Mouse (Mus musculus) ovary, adult 18-20 months (tissue): ENCODE results near the gene Vstm2l.
A peak's percentile ranks its signal among the peaks of the same experiment; 100 is the strongest.

Experiments
- DNase-seq: peaks from one replicate; pipeline ENCODE4 v3.0.0; 2022; ENCODE audit warnings: low spot score, mixed read lengths

Vstm2l gene

DNA sequence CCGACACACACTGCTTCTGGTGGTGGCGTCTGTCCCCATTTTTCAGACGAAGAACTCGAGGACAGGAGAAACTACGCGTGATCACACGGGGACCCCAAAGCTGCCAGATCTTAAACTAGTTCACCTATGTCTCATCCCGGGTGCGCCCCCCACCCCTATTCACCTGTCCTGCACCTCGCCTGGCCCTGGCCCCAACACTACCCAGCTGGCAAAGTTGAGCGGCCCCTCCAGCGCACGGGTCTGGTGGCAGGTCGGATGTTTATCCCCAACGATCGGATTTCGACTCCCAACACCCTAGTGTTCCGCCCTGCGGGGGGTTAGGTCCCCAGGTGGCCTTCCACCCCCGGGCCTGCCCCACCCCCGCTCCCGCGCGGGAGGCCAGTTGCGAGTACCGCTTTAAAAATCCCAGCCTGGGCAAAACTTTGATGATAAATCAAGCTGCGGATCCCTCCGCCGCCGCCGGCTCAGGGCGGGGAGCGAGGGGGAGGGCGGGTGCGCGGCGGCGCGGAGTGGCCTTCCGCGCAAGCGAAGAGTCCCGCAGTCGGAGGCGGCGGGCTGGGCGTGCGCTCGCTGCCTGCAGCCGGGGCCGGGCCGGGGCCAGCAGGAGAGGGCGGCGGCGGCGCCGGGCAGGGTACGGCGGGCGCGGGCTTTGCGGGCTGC, at the start of gene Vstm2l:
Vstm2l (plus strand) TSS at position 549 of the 660 bp plus-strand sequence.
- no peak for DNase-seq

DNA sequence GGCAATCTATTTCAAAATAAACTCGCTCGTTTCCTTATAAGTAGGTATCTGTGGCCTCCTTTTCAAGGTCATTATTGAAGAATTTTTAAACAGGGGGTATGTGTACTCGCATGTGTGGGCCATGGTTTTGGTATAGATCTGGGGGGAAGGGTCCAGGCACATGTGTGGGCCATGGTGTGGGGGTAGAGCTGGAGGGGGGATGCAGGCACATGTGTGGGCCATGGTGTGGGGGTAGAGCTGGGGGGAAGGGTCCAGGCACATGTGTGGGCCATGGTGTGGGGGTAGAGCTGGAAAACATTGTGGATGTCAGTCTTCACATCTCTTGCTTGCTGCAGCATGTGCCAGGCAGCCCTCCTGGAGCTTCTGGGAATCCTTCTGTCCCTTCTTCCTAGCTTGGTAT, 47.3 kb upstream of the Vstm2l start:
- no peak for DNase-seq

DNA sequence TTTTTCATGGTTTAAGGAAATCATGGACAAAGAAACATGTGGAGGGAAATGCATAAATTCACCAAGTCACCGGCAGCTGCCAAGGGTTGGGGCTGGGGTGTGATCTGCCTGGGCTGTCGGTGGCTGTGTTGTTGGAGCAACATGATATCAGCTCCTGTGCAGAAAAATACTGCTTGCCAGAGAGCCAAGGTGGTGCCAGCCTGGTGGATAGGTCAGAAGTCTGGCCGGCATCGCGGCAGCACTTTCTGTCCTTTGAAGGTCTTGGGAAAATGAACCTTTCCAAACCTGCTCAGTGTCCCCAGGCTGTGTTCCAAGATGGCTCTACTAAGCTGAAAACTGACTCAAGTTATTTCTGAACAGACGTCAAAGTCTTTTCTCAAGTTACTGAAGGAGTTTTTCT, 44.2 kb upstream of the Vstm2l start:
- DNase-seq: no peak

DNA sequence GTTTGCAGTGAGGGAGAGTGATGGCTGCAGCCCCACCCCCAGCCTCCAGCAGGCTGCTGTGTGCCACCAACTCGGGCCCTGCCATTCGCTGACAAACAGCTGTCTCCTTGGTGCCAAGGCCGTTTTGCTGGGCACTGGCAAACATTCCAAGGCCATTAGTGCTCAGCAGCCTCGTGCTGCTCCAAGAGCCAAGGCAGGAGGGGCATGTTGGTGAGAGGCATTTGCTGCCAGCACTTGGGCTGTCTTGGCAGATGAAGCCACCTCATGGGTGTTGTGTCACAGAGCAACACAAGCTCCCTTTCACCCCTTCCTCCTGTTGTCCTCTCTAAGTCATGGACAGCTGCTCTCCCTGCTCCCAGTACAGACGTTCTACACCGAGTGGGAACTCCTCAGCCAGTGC, 41.2 kb upstream of the Vstm2l start:
- peak; percentile 93 for DNase-seq

DNA sequence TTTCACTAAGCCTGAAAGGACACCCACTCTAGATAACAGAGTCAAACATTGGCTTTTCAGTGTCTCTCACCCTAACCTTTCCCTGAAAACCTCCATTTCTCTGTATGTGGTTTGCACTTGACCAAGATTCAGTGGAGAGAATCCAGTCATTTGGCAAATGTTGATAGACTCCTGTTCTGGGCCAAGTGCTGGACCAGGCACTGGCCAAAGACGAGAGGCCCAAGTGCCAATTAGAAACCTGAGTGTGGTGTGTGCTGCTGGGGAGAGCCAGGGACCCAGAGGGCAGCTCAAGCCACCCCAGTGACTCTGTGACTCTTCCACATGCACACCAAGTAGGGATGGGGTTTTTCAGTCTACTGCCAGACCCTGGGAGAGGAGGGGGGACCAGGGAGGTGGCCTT, 40.8 kb upstream of the Vstm2l start:
- no peak for DNase-seq

DNA sequence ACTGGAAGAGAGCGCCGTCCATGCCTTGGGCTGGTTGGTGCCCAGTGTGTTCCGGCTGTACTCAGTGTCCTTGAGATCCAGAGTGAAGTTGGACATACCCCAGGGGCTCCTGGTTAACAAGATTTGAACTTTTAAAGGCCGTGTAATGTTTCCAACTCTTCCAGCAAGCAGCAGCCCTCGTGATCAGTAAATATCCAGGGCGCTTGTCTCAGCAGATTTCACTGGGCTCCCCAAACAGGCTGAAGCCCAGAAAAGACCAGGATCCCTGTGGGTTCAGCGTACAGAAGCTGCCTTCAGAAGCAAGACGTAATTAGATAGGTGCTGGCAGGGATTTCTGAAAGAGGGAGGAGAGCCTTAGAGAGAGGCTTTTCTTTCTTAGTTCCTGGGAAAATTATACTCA, 39.3 kb upstream of the Vstm2l start:
- DNase-seq: peak; percentile 37

DNA sequence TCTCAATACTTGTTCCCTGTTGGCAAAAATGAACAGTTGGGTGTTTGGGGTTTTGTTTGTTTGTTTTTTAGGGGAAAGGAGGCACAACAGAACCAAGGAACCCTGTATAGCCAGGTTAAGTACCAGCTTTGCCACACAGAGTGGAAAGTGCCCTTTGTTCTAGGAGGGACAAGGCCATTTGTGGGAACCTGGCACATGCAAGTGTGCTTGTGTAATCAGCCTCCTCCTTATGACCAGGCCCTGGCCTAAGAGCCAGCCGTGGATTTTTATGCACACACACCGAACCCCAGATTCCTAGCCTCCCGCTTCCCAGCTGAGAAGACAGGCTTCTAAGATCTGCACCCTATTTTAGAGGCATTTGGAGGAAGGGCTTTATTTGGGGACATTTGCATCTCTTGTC, 37.1 kb upstream of the Vstm2l start:
- no peak for DNase-seq

DNA sequence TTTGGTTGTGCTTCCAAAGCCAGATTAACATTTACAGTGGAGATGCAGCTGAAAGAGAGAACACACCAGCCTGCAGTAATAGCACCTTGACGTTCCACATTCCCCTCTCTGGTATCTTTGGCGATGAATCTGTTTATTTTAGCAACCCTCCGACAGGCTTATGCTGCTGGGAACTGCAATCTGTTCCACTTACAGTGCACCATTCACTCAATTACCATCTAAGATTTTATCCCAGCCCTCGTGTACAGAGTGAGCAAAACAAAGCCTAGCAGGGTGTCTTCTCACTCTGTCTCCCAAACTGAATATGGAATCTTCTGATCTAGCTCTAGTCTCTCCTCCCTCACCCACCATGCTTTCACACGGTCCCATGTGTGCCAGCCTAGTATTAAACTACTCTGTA, 36.5 kb upstream of the Vstm2l start:
- no peak for DNase-seq

DNA sequence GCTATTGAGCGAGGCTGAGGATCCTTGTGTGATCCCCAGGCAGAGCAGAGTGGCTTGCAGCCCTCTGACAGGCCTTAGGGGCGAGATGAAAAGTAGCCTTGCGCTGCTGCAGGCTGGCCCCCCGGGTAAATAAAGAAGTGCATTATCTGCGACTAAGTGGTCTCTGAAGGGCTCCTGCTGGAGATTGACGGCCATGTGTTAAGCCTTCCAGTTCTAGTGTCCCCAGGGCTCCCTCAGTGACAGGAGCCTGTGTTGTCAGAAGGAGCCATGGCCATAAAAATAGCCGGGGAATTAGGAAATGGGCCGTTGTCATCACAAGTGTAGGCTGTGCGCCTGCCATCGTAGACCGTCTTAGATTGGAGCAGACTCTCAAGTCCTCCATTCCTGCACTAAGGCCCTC, 32.5 kb upstream of the Vstm2l start:
- no peak for DNase-seq

DNA sequence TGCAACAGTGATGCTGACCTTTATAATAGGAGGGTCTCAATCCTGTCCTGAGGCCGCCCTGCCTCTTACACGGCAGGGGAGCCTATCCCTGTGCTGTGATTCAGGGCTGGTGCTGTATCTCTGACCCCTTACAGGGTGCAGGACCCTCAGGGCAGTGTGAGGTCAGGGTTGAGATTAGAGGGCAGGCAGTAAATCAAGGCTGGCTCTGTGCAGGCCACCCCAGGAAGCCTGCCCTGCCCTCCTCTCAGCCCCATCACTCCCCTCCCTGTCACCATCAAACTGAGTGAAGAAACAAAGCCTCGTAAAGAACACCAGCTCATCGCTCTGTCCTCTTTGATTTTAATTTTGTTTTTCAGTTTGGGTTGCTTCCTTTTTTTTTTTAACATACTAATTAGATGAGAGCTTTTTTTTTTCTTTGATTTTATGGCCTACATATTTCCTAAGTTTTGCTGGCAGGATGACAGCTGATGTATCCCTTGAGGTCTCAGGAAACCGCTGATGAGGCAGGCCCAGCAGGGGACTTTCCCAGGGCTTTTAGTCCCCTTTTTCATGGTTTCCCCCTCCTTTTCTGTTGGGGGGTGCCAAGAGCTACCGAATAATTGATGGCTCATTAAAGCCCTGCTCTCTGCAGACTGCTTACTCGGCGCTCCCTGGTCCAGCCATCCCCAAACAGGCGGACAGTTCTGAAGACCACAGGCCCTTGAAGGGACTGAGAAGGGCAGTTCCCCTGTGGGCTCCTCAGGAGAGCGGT, 27.0 kb upstream of the Vstm2l start:
- DNase-seq: no peak

DNA sequence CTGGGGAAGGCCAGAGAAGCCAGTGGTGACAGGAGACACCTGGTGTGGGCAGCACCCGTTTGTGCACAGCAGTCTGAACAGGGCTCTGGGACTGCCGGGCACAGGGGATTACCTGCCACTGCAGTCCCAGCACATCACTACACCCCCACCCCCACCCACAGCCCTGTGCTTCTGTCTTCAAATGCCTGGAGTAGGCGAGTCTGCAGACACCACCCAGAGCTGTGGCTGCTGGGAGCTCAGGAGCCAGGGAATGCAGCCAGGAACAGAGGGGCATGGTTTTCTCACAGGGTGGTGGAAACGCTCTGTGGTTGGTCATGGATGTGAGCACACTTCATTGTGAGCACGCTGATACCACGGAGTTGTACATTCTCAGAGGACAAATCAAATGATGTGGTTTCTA, 23.3 kb upstream of the Vstm2l start:
- no peak for DNase-seq

DNA sequence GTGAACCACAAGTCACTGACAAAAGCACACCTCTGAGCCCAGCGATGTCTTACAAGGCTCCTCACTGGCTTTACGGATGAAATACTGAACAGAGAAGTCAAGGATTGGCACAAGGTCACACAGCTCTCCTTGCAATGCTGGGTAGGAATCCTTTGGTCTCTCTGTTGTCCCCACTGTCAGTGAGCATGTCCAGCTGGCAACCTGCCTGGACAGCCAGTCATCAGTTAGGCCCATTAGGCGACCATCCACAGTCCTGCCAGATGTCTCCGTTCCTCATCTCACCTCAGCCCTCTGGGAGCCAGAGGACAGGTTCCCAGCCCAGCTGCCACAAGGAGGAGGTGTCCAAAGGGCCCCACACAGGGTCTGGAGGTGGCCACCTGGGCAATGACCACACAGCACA, 17.3 kb upstream of the Vstm2l start:
- no peak for DNase-seq

DNA sequence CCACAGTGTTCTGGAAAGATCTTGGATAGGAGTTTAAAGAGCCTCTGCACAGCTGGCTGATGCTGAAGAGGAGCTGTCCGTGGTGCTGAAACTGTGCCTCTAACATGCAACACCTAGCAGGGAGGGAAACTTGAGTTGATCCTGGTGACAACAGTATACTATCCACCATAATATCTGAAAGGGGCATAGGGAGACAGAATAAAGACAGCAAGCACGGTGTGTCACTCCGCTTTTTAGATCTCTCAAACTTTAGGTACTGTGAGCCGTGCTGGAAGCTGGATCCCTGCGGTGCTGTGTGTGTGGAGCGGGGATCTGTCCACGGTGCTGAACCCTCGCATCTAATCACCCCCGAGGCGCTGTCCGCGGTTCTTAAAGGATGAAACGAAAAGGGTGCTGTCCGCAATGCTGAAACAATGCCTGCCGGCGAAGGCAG, 1.2 kb upstream of the Vstm2l start:
- DNase-seq: peak; percentile 54

DNA sequence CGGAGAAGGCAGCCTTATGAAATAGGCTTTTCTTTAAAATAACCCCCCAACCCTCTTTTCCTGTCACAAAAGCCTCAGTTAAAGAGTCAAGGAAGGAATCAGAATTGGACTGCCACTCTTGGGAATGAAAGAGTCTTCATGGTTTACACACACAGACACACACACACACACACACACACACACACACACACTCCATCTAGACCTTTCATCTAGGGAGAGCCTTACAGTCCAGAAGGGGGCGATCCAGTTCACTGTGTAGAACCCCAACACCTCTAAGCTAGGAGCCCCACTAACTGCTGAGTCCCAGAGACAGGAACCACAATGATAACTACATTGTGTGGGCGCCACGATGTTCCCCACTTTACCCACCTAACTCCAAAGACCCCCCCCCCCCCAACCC, 748 bp upstream of the Vstm2l start:
- no peak for DNase-seq

DNA sequence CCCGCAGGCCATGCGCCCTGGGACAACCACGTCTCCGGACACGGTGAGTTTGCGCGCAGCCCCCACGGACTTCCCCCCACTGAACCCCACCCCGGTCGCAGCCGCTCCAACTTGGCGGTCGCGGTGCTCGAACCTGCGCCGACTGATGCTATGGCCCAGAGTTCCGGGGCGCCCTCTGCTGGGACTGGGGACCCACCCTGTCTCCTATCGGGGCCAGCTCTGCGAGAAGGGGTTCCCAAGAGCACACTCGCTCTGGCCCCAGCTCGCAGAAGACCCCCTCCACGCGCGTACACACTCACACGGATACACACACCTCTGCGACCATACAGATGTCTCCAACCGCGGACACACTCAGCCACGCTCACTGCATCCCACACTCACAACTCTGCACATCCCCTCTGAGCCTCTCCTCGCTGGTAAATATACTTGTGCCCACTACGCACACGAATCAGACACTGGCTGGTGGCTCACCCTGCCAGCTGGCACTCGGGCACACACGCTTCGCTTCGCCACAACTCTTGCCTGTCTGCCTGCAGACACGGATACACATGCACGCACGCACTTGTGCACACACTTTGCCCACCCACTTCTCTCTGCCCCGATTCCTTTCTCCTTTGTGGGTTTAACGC, 550 bp downstream of the Vstm2l start:
- no peak for DNase-seq

DNA sequence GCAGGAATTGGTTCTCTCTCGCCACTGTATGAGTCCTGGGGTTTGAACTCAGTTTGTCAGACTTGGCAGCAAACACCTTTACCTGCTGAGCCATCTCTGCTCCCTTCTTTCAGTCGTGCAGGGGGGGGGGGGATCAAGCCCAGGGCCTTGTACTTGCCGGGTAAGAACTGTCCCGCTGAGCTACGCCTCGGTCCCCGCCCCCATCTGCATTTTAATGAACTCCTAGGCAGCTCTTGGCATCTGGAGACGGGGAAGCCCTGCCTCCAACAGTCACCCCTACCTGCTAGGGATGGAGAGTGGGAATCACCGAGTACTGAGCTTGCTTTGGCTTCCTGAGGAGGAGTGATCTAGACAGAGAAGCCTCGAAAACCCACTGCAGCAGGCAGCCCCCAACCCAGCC, 4.1 kb downstream of the Vstm2l start:
- DNase-seq: no peak

DNA sequence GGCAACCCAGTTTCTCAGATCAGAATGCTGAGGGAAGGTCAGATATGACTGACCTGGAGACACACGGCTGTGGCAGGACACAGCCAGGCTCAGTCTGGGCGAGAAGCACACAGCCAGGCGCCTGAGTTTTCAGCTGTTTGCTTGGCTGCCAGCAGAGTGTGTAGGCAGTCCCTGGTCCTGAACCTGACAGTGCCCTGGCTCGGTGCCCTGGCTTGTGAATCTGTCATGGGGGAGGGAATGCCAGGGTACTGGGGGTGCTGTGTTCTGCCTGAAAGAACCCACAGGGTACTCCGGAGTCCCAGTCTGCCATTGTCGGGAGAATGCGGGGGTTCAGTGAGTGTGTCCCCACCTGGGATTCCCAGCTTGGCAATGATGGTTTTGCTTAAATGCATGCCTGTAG, 7.1 kb downstream of the Vstm2l start:
- DNase-seq: no peak

DNA sequence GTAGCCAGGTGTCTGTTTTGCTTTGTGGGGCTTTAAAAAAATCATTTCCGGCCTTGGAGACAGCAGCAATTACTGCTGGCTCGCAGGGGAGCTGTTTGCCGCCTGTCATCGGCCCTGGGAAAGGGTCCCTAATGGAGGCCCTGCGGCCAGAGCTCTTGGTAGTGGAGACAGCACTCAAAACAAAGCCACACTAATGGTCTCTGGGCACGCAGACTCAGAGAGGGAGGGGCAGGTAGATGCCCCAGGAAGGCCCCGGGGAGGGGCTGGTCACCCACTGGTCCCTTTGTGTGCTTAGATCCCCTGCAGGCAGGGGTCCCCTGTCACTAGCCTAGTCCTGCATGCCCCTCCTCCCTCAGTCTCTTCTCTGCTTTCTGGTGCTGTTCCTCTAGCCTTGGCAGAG, 9.0 kb downstream of the Vstm2l start:
- DNase-seq: no peak

DNA sequence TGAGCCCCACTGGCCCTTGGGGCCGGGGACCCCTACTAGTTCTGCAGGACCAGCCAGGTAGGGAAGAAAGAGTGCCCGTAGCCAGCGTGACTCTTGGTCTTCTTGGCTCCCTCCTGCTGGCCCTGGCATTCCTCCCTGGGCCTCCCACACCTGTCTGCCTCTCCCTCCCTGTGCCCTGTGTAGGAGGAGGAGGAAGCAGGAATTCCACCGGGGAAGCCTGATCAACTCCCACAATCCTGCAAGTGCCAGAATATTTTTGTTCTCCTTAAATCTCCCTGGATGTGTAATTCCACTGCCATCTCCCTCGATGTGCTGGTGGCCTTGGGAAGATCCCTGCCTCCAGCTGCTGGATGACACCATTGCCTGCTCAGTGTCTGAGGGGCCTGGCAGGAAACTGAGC, 10.1 kb downstream of the Vstm2l start:
- peak; percentile 30 for DNase-seq

DNA sequence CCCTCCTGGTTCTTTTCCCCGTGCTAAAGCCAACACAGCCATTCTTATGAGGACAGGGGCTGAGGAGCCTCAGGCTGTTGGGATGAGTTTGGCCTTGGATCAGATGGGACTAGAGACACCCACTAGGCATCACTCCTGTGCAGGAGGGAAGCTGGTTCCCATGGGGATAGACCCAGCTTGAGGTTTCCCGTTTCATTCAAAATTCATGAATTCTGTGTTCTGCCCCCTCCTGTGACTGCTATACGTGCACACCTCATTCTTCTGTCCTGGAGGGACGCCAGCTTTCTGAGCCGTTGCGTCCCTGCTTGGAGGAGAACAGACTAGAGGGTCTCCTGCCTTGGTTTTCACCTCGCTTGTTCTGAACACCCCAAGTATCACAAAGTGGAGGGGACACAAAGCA, 12.0 kb downstream of the Vstm2l start:
- no peak for DNase-seq

DNA sequence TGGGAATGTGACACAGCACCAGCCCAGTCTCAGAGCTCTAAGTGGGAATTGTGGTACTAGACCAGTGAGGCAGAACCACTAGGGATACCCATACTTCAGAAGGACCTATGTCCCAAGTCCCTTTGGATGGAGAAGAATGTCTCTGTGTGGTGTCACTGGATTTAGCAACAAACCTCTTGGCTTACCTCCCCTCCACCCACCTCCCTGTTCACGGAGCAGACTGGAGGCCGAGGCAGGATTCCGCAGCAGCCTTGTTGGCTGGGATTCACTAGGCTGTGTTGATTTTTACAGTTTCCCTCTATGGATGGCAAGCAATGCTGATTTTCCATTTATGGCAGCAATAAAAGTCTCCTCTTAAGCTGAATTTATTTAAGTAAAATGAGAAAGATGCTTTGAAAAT, 12.5 kb downstream of the Vstm2l start:
- no peak for DNase-seq

DNA sequence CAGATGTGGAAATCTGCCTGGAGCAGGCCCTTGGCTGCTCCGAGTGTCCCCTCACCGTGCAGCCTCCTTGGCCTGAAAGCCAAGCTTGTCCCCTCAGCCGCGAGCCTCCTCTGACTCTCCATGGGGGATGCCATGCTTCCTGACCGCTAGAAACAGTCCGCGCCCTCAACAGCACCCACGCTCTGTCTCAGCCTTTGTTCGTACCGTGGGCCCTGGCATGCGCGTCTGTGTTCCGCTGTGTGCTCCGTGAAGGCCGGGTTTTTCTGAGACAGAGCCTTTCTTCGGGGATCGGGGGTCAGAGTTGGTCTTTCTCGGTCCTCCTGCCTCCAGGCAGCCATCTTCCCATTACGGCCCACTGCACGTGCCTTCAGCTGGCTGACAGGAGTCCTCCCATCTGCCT, 12.9 kb downstream of the Vstm2l start:
- DNase-seq: no peak

DNA sequence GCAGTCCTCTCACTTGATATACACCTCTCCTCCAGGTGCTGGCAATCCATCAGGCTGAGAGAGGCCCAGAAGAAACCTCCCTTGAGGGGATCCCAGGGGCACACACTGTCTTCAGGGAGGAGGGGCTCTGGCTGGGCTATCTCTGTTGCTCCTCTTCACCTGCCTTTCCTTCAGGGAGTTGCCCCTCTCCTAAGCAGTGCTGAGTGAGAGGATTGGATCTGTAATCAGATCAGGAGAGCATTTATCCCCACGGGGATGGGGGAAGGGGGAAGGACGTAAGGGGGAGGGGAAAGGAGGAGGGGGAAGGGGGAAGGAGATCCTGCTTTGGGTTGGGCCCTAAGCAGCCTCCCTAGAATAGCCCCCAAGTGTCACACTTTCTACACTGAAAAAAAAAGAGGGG, 13.4 kb downstream of the Vstm2l start:
- DNase-seq: no peak

DNA sequence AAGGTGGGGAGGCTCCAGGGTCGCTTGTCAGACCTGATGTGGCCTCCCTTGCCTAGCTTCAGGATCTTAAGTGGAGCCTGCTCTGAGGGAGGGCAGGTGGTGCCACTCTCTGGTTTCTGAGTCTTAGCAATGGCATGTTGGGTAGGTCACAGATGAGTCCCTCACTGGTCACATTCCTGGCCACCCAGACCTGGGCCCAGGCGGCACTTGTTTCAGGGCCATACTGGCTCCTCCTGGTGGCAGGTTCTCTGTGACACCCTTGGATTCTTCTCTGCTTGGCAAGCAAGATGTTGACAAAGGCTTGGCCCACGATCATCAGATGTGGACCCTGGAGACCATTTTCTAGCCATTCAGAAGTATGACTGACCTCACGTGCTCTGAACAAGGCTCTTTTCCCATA, 18.2 kb downstream of the Vstm2l start:
- DNase-seq: no peak
